Mouse (Mus musculus) megakaryocyte progenitor cell, adult 5-6 weeks (primary cell): ENCODE measurements around the gene A430078G23Rik. TPM values are rescaled to one million over a fixed set of nuclear protein-coding genes. Genes with fewer than 3 reads are reported as not detected.

Experiments
- ATAC-seq: replicated peaks from 2 replicates; pipeline ENCODE4 v1.8.0; 2016; ENCODE audit warnings: mild to moderate bottlenecking, moderate TSS enrichment, inconsistent platforms; ENCODE audit not compliant: poor library complexity
- total RNA-seq, 2 experiments: library from RNA; stranded (forward) in 1 of 2; stranded (reverse) in 1 of 2; fragments of 157-497, 149-512 nt in 1 of 2; fragments of 200-1000 nt in 1 of 2; gene quantifications; 2 replicates each; pipeline versions ENCODE4 v1.2.3 to v1.2.4; 2015 to 2017

The A430078G23Rik gene
- total RNA-seq, 2 experiments from 2014 or later: 6.6 to 23.9 TPM

GRCm38 (mm10) chr8:3407417-3407816 is 54.2 kb downstream of the A430078G23Rik start:
- peak; percentile 48 for ATAC-seq

DNA sequence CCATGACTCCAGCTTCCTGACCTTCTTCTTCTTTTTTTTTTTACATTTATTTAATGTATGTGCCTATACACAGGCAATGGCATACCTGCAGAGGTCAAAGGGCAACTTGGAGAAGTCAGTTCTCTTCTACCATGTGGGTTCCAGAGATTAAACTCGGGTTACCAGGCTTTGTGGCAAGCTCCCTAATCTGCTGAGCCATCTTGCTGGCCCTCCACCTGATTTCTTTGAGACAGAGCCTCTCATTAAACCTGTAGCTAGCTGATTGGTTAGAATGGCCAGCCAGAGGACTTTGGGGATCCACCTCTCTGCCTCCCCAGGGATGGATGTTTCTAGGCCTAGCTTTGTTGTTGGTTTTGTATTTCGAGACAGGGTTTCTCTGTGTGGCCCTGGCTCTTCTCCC is 57.9 kb downstream of the A430078G23Rik start:
- ATAC-seq: peak; percentile 37; the same call in 1 of the 2 replicates

DNA sequence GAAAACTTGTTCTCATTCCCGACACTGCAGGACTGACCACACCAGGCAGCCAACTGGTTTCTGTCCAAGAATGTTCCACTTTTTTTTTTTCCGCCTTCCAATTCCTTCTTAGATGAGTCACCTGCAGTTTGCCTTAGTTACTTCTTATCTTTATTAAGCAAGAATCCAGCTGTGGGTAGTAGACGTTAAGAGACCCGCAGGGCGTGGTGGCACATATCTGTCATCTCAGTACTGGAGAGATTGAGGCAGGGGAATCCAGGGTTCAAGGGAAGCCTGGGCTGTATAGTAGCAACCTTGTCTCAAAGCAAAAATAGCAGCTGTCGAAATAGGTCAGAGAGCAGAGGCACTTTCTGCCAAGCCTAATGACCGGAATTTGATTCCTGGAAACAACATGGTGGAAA is 58.7 kb downstream of the A430078G23Rik start:
- peak; percentile 73 for ATAC-seq

DNA sequence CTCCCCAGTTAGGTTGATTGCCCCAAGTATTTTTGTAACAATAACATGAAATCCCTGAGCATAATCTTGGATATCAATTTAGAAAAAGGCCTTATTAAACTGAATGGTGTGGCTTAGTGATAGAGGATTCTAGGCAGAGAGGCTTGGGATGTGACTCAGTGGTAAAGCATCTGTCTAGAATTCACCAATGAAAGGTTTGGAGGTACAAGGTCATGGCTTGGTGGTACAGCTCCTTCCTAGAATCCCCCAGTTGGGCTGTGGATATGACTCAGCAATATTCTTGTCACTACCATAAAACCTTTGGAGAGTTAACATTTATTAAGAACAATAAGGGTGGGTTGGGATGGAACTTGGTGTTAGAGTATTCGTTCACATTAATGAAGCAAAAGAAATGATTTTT is 59.6 kb downstream of the A430078G23Rik start:
- no peak for ATAC-seq

GRCm38 (mm10) chr8:3414639-3415190 is 61.5 kb downstream of the A430078G23Rik start:
- no peak for ATAC-seq

DNA sequence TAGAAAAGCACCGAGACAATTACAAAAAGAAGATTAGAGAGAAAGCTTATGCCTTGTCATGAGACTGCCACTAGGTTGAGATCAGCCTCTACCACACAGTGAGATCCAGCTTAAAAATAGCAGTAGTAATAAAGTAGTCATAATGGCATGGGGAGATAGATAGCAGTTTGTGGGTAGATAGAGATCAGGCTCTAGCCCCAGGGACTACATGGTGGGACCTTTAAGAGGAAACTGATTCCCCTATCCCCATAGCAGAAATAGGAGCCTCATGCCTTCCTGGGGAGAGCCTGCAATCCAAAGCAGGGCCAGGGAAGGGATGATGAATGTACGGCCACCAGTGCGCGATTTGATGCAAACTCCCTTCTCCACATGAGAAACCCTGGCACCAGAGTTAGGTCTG is 62.0 kb downstream of the A430078G23Rik start:
- ATAC-seq: no peak

DNA sequence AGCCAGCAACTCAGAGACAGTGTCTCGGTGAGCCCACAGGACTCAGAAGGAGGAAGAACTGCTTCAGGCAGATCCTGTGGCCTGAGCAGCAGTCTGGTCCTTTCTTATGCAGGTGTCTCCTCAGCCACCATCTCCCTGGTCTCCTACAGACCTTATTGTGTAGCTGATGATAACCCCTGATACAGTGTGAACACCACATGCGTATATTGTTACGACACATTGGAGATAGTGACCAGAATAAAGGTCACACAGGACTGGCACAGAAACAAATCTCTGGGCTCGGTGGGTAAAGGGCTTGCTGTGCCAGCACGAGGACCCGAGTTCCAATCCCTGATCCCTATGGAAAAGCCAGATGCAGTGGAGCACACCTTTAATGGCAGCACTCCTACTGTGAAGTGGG is 62.4 kb downstream of the A430078G23Rik start:
- no peak for ATAC-seq

- no peak for ATAC-seq
These were observed 63.6 kb downstream of the A430078G23Rik start for GRCm38 (mm10) chr8:3416846-3417245.

DNA sequence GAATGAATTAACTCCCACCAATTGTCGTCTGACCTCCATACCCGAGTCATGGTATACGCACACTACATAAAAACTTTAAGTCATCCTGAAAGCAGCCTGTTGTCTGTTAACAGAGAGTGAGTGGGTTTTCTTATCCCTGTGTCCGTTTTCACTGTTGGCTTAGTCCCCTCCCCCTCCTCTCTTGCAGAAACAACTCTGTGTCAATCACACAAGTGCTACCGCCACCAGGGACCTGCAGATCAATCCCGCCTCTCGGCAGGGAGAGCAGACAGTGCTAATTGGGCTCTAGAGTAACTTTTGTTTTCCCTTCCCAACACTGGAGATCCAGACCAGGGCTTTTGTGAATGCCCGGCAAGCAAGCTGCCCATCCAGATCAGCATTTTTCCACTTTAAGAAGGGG is 64.2 kb downstream of the A430078G23Rik start:
- ATAC-seq: peak; percentile 21; the same call in 1 of the 2 replicates

DNA sequence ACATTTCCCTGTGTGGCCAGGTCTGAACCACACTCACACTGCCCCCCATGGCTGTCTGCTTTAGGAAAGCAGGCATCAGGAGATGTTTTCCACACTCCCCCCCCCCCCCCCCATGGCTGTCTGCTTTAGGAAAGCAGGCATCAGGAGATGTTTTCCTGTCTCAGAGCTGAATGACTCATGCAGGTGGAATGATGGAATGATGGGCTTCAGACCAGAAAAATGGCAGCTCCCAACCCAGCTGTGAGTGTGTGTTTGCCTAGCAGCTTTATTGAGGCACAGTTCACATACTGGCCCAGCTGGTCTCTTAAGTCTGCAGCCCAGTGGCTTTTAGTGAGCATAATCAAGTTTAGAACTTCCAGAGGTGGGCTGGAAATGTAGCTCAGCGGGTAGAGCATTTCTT is 64.9 kb downstream of the A430078G23Rik start:
- no peak for ATAC-seq

DNA sequence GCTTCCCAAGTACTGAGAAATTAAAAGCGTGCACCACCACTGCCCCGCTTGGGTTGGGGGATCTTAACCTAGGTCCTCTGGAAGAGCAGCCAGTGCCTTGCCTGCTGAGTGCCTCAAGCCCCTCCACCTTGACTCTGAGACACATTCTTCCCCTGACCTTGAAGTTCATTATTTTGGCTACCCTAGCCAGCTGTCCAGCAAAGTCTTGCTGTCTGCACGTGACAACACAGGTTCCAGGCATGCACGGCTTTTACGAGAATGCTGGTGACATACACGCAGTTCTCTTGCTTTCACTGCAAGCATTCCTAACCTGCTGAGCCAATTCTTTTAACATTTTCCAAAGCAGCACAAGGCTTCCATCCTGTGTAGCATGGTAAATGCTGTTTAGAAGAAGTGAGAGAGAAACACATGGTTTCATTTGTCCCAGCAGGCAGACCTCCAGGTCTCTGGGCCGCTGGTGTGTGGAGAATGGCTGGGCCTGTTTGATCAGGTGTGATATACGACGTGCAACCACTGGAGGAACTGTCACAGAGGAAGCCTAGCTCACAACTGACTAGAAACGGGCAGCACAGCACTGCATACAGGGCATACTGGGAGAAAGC is 67.0 kb downstream of the A430078G23Rik start:
- ATAC-seq: no peak

DNA sequence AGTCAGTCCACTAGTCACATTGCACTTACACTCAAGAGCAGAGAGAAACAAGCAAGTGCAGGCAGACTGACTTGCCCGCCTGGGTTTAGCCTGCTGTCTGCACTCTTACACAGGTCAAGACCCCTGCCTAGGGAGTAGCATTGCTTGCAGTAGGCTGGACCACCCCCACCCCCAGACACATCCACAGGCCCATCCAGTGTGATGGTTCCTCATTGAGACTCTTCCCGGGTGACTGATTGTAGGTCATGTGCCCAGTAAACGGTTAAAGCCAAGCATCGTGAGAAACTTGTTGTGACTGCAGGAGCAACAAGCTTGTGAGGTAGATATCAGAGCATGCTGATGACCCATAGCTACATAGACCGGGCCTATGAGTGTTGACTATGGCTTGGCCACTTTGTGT is 68.3 kb downstream of the A430078G23Rik start:
- no peak for ATAC-seq

- ATAC-seq: no peak
These were observed 72.0 kb downstream of the A430078G23Rik start for GRCm38 (mm10) chr8:3425217-3425616.

- ATAC-seq: no peak
These were observed 73.0 kb downstream of the A430078G23Rik start for GRCm38 (mm10) chr8:3426211-3426610.

- ATAC-seq: no peak
These were observed 75.2 kb downstream of the A430078G23Rik start for GRCm38 (mm10) chr8:3428426-3428825.

DNA sequence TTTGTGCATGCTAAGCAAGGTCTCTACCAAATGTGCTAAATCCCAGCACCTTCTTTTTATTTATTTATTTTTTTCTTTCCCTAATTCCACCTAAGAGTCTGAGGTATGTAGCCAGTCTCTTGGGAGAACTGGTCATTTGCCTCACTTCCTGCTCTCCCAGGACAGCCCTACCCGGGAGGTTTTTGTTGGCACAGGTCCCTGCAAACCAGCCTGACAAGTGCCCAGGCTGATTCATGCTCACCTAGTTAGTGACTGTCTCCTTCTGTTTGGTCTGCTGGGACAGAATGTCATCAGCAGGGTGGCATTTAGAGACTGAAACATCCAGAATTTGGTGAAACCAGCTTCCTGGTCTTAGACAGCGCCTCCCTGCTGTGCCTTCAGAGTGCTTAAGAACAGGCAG is 76.8 kb downstream of the A430078G23Rik start:
- no peak for ATAC-seq

GRCm38 (mm10) chr8:3431113-3431512 is 77.9 kb downstream of the A430078G23Rik start:
- no peak for ATAC-seq

GRCm38 (mm10) chr8:3436492-3436891 is 83.3 kb downstream of the A430078G23Rik start:
- peak; percentile 67 for ATAC-seq

- ATAC-seq: peak; percentile 49; the same call in 1 of the 2 replicates
These were observed 86.3 kb downstream of the A430078G23Rik start for GRCm38 (mm10) chr8:3439510-3439909.
